Mouse (Mus musculus): ENCODE results near the gene Ltbp3.
"Not testable (repeated sequence)": the region's sequence is repeated elsewhere in the genome, so short reads cannot be mapped to it uniquely, and the experiment has no call there.

DNA sequence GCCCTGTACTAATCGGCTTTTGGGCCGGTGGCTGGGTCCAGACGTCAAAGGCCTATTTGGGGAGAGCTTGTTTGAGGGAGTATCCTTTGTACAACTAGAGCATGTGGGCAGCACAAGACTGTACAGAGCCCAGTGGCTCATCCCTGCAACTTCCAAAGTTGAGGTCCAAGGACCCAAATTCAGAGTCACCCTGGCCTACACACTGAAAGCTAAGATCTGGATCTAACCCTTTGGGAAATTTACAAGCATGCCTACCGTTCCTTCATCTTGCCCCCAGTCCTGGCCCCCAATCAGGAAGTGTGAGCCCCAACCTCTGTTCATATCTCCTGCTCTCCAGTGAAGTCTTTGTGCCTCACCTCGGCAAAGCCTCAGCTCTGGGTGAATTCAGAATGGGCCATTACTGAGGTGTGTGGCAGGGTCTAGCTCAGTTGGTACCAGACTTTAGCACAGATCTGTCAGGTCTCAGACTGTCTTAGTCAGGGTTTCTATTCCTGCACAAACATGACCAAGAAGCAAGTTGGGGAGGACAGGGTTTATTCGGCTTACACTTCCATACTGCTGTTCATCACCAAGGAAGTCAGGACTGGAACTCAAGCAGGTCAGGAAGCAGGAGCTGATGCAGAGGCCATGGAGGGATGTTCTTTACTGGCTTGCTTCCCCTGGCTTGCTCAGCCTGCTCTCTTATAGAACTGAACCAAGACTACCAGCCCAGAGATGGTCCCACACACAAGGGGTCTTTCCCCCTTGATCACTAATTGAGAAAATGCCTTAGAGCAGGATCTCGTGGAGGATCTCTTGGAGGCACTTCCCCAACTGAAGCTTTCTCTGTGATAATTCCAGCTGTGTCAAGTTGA is 53.4 kb downstream of the Ltbp3 start:
- TF ChIP-seq CTCF, EP300 (IDR thresholded peaks at IDR 0.05; ENCODE audit: low read depth): not testable (repeated sequence)

Data from liver, postnatal 0 days (tissue).